Mouse (Mus musculus): ENCODE data around the gene Khdc3. TPM values are rescaled to one million over a fixed set of nuclear protein-coding genes. Genes with fewer than 3 reads are reported as not detected.

Gene Khdc3
- total RNA-seq (2012; rRNA removed) (0.17 and 0.21 TPM in 2 replicates), total RNA-seq (2014; rRNA removed) (0.58 and 0.86 TPM in 2 replicates), polyA plus RNA-seq (2012; ENCODE audit: insufficient read length, low read depth) (0.70 and 0.84 TPM in 2 replicates)

DNA sequence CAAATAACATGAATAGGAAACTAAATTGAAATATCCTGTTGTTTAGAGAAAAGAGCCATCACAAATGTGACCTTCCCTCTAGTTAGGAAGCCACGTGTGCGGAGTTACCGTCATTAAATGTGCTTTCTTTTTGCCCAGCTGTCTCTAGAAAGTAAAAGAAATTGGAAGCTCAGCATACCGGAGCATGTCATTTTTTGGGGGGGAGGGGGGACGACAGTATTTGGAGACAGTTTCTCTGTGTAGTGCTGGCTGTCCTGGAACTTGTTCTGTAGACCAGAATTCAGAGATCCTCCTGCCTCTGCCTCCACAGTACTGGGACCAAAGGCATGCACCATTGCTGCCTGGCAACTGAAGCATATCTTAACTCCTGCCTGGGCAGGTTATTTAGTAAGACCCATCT is at the start of gene Khdc3:
TSS of gene Khdc3 (plus strand) at position 301 of the 400 bp plus-strand sequence.
- DNase-seq (ENCODE audit: extremely low read depth) = no peak
- Histone ChIP-seq H3K36me3 (replicated peaks in 1 of 2; ENCODE audit: control insufficient read depth in 1 of 2, insufficient read depth in 1 of 2, low read length in 1 of 2) (peaks cover 0 to 9% of the 10 kb centered on the region in 2 experiments), H3K4me1 (ENCODE audit: control insufficient read depth in 1 of 2, insufficient read depth in 2 of 2) (peaks cover 0 to 16% of the 10 kb centered on the region in 2 experiments; a peak in 2 of 4 replicates), H3K27me3 (replicated peaks) (no peaks in the 10 kb centered on the region), H3K4me3 (replicated peaks in 1 of 3; ENCODE audit: low read depth in 2 of 3, low read length in 2 of 3, poor library complexity in 1 of 3) (no peak within 1 kb of the TSS), H3K79me2 (replicated peaks; ENCODE audit: control insufficient read depth, extremely low read depth, insufficient read depth, poor library complexity, severe bottlenecking) (no peaks in the 10 kb centered on the region), H3K9ac (ENCODE audit: insufficient read depth, low read depth) (no peak within 1 kb of the TSS), H3K27ac (ENCODE audit: insufficient read depth, low read depth) (no peak within 1 kb of the TSS), H3K9me3 (replicated peaks; ENCODE audit: low read length) (no peaks in the 10 kb centered on the region), H3K4me2 (ENCODE audit: insufficient read depth, low read depth, poor library complexity, severe bottlenecking) (no peak within 1 kb of the TSS)
- in situ Hi-C loops (cut with MboI; ENCODE audit: low pct_ligation_motif_present, low pct_unique_long_range_greater_than_20kb, low sequenced_read_pairs) (no loop called here), dilution Hi-C loops (cut with MboI; ENCODE audit: extremely low pct_ligation_motif_present, extremely low pct_unique_long_range_greater_than_20kb, low sequenced_read_pairs) (no loop called here)
- TF ChIP-seq IRF4 (IDR thresholded peaks at IDR 0.05; ENCODE audit: low read depth, low read length) = no peak

GRCm38 (mm10) chr9:73055441-73055911 is 46.2 kb upstream of the Khdc3 start:
- no peaks in the 10 kb centered on the region for H3K27me3 ChIP-seq (replicated peaks)
- H3K36me3 ChIP-seq (replicated peaks in 1 of 2; ENCODE audit: control insufficient read depth in 1 of 2, insufficient read depth in 1 of 2, low read length in 1 of 2) = peaks cover 0 to 25% of the 10 kb centered on the region in 2 experiments
- H3K9me3 ChIP-seq (replicated peaks; ENCODE audit: low read length) = no peaks in the 10 kb centered on the region
- dilution Hi-C loops (cut with MboI; ENCODE audit: extremely low pct_ligation_motif_present, extremely low pct_unique_long_range_greater_than_20kb, low sequenced_read_pairs) (no loop called here), in situ Hi-C loops (cut with MboI; ENCODE audit: low pct_ligation_motif_present, low pct_unique_long_range_greater_than_20kb, low sequenced_read_pairs) (no loop called here)
- no peak overlapping the region for H3K4me3 ChIP-seq (replicated peaks in 1 of 3; ENCODE audit: low read depth in 2 of 3, low read length in 2 of 3, poor library complexity in 1 of 3)
- H3K79me2 ChIP-seq (replicated peaks; ENCODE audit: control insufficient read depth, extremely low read depth, insufficient read depth, poor library complexity, severe bottlenecking) = no peaks in the 10 kb centered on the region
- no peak overlapping the region; the same call in 1 of the 2 replicates for H3K27ac ChIP-seq (ENCODE audit: insufficient read depth, low read depth)
- no peak for DNase-seq (ENCODE audit: extremely low read depth)
- no peak overlapping the region for H3K9ac ChIP-seq (ENCODE audit: insufficient read depth, low read depth)
- H3K4me1 ChIP-seq (ENCODE audit: control insufficient read depth in 1 of 2, insufficient read depth in 2 of 2) = peaks cover 3 to 65% of the 10 kb centered on the region in 2 experiments; a peak in 3 of 4 replicates
- TF ChIP-seq ZC3H11A (IDR thresholded peaks at IDR 0.05; ENCODE audit: low read depth, low read length) (no peak), IRF4 (IDR thresholded peaks at IDR 0.05; ENCODE audit: low read depth, low read length) (no peak), MXI1 (IDR thresholded peaks at IDR 0.05; ENCODE audit: low read depth, low read length) (0 out of 2 replicates have a peak, but pooled peaks have one; percentile 20), SMC3 (IDR thresholded peaks at IDR 0.05; ENCODE audit: low read depth, low read length) (no peak)
- H3K4me2 ChIP-seq (ENCODE audit: insufficient read depth, low read depth, poor library complexity, severe bottlenecking) = no peak overlapping the region

DNA sequence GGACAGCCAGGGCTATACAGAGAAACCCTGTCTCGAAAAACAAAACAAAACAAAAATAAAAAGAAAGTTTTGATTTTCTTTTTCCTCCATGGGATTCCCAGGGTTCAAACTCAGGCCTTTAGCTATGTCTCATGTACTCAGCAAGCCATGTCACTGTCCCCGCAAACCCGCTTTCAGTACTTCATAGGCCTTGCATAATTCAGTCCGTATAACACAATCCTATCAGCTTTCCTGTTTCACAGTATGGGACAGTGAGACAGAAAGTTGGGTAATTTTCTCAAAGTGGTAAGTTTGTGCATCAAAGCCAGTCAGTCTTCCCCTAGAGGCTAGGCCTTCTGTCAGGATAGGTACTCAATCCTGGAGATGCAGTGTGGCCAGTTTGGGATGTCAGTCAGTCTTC is 42.4 kb upstream of the Khdc3 start:
- no peak for DNase-seq (ENCODE audit: extremely low read depth)
- TF ChIP-seq ZNF384 (IDR thresholded peaks at IDR 0.05; ENCODE audit: low read depth, low read length) = no peak
- TF ChIP-seq USF1 (IDR thresholded peaks at IDR 0.05; ENCODE audit: low read depth, low read length) = no peak
- TF ChIP-seq USF2 (conservative IDR thresholded peaks at IDR 0.05; ENCODE audit: low read depth, low read length) = no peak
- TF ChIP-seq NELFE (IDR thresholded peaks at IDR 0.05; ENCODE audit: low read depth, low read length) = no peak
- TF ChIP-seq SIN3A (IDR thresholded peaks at IDR 0.05; ENCODE audit: low read length) = no peak
- no peak for TF ChIP-seq JUN (IDR thresholded peaks at IDR 0.05; ENCODE audit: insufficient read depth, low read depth, low read length)
- TF ChIP-seq EP300 (IDR thresholded peaks at IDR 0.05; ENCODE audit: low read length) = no peak
- no peak for TF ChIP-seq GABPA (IDR thresholded peaks at IDR 0.05; ENCODE audit: insufficient replicate concordance, low read depth, low read length)
- TF ChIP-seq HCFC1 (IDR thresholded peaks at IDR 0.05; ENCODE audit: low read depth, low read length) = no peak
- TF ChIP-seq PAX5 (IDR thresholded peaks at IDR 0.05; ENCODE audit: low read length) = no peak
- TF ChIP-seq CHD2 (IDR thresholded peaks at IDR 0.05; ENCODE audit: low read length) = no peak
- TF ChIP-seq MAFK (IDR thresholded peaks at IDR 0.05; ENCODE audit: insufficient replicate concordance, low read length) = no peak
- TF ChIP-seq MAZ (IDR thresholded peaks at IDR 0.05; ENCODE audit: low read depth, low read length) = no peak
- Histone ChIP-seq H3K9ac (ENCODE audit: insufficient read depth, low read depth) (no peak overlapping the region), H3K36me3 (replicated peaks in 1 of 2; ENCODE audit: control insufficient read depth in 1 of 2, insufficient read depth in 1 of 2, low read length in 1 of 2) (peaks cover 0 to 26% of the 10 kb centered on the region in 2 experiments), H3K27me3 (replicated peaks) (no peaks in the 10 kb centered on the region), H3K79me2 (replicated peaks; ENCODE audit: control insufficient read depth, extremely low read depth, insufficient read depth, poor library complexity, severe bottlenecking) (no peaks in the 10 kb centered on the region), H3K9me3 (replicated peaks; ENCODE audit: low read length) (no peaks in the 10 kb centered on the region), H3K4me3 (replicated peaks in 1 of 3; ENCODE audit: low read depth in 2 of 3, low read length in 2 of 3, poor library complexity in 1 of 3) (no peak overlapping the region), H3K27ac (ENCODE audit: insufficient read depth, low read depth) (no peak overlapping the region), H3K4me1 (ENCODE audit: control insufficient read depth in 1 of 2, insufficient read depth in 2 of 2) (peaks cover 3 to 46% of the 10 kb centered on the region in 2 experiments; a peak in 3 of 4 replicates), H3K4me2 (ENCODE audit: insufficient read depth, low read depth, poor library complexity, severe bottlenecking) (no peak overlapping the region)
- in situ Hi-C loops (cut with MboI; ENCODE audit: low pct_ligation_motif_present, low pct_unique_long_range_greater_than_20kb, low sequenced_read_pairs) = no loop called here
- dilution Hi-C loops (cut with MboI; ENCODE audit: extremely low pct_ligation_motif_present, extremely low pct_unique_long_range_greater_than_20kb, low sequenced_read_pairs) = no loop called here
